Mouse (Mus musculus): Measurements from ENCODE around the gene Cldn14. TPM values are rescaled to one million over a fixed set of nuclear protein-coding genes. Genes with fewer than 3 reads are reported as not detected.

The Cldn14 gene
- polyA plus RNA-seq (2012; rRNA removed) (1.0 and 1.2 TPM in 2 replicates), polyA plus RNA-seq (2014; fragmentation: Nextera tagmentation; extraction: Ambion mirVana) (1.2 and 2.3 TPM in 2 replicates)

DNA sequence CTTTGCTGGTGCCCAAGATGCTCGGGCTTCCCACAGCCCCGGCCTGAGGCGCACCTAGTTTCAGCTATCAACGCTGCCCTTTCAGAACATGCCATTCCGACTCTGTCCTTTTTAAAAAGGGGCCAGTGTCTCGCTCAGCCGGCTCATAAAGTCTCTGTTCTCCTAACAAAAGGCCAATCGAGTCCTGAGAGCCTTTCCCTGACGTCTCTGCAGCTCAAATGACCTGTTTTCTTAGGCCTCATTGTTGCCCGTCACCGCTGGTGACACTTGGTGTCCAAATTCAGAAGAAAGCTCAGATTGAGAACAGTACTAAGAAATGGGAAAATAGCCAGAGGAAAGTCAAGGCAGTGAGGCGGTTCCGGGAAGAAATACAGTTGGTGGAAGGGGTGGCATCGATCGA lies at the start of gene Cldn14:
Gene Cldn14 (minus strand): TSS at position 101 of the 400 bp plus-strand sequence.
- Histone ChIP-seq H3K4me1 (replicated peaks; ENCODE audit: control insufficient read depth in 2 of 2, insufficient read depth in 2 of 2, low read length in 1 of 2) (peaks cover 0 to 5% of the 10 kb centered on the region in 2 experiments; a peak in 1 of 4 replicates), H3K9me3 (ENCODE audit: control insufficient read depth, low read length) (no peaks in the 10 kb centered on the region), H3K27me3 (ENCODE audit: control insufficient read depth, insufficient read depth, low read length) (no peaks in the 10 kb centered on the region), H3K27ac (no peak within 1 kb of the TSS), H3K36me3 (replicated peaks; ENCODE audit: control insufficient read depth, insufficient read depth, low read depth) (no peaks in the 10 kb centered on the region), H3K9ac (replicated peaks) (no peak within 1 kb of the TSS), H3K4me3 (ENCODE audit: insufficient read depth in 1 of 2, low read depth in 2 of 2, low read length in 2 of 2) (no peak within 1 kb of the TSS), H3K4me2 (ENCODE audit: low read depth) (no peak within 1 kb of the TSS)
- no peak for ATAC-seq (ENCODE audit: insufficient read depth)
- TF ChIP-seq CTCF (IDR thresholded peaks at IDR 0.05; ENCODE audit: low read depth) (no peak), EP300 (IDR thresholded peaks at IDR 0.05; ENCODE audit: low read depth) (no peak)
- 67% methylated on average over 15 of the region's 15 CpGs for WGBS (ENCODE audit: insufficient replicate concordance)
- no peak for DNase-seq (ENCODE audit: low read depth in 3 of 3, low spot score in 3 of 3)

DNA sequence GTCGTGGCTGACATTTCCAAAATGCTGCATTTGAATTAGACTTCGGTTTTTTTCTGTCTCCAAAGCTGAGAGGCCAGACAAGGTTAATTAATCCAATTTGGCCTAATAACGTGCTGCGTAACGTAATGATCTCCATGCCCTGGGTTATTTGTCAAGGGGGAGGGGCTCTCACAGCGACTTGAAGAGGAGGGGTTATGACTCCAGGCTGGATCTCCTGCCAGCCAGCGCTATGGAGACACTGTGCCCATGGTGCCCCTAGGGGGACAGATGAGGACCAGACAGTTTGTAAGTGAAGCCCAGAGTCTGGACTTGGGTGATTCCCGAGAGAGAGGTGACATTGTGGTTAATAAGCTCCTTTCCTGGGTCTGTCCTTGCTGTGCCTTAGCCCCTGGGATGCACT lies 46.9 kb upstream of the Cldn14 start:
- no peak overlapping the region for H3K4me3 ChIP-seq (ENCODE audit: insufficient read depth in 1 of 2, low read depth in 2 of 2, low read length in 2 of 2)
- ATAC-seq (ENCODE audit: insufficient read depth) (no peak), DNase-seq (ENCODE audit: low read depth in 3 of 3, low spot score in 3 of 3) (no peak)
- no peaks in the 10 kb centered on the region for H3K27me3 ChIP-seq (ENCODE audit: control insufficient read depth, insufficient read depth, low read length)
- H3K9ac ChIP-seq (replicated peaks) = no peak overlapping the region
- H3K9me3 ChIP-seq (ENCODE audit: control insufficient read depth, low read length) = no peaks in the 10 kb centered on the region
- no peaks in the 10 kb centered on the region for H3K4me1 ChIP-seq (replicated peaks; ENCODE audit: control insufficient read depth in 2 of 2, insufficient read depth in 2 of 2, low read length in 1 of 2)
- no peak for TF ChIP-seq EP300 (IDR thresholded peaks at IDR 0.05; ENCODE audit: low read depth)
- no peak overlapping the region for H3K4me2 ChIP-seq (ENCODE audit: low read depth)
- no peaks in the 10 kb centered on the region for H3K36me3 ChIP-seq (replicated peaks; ENCODE audit: control insufficient read depth, insufficient read depth, low read depth)
- H3K27ac ChIP-seq = no peak overlapping the region
- 62% methylated on average over 8 of the region's 8 CpGs for WGBS (ENCODE audit: insufficient replicate concordance)

DNA sequence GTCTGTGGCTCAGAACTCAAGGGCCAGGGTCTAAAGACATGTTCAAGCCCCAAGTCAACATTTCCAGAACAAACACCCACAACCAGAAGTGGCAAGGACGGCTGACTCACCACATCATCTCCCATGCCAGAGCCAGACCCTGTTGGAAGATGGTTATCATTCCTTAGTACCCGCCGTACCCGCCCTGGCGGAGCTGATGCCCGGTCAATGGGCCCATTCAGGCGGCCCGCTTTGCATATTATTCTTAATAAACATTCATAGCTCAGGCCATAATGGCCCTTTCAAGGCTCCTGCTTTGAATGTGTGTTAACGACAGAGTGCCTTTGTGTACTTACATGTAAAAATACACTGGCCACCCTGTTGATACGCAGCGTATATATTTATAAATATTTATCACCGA lies 46.5 kb upstream of the Cldn14 start:
- H3K4me1 ChIP-seq (replicated peaks; ENCODE audit: control insufficient read depth in 2 of 2, insufficient read depth in 2 of 2, low read length in 1 of 2) = no peaks in the 10 kb centered on the region
- ATAC-seq (ENCODE audit: insufficient read depth) (no peak), DNase-seq (ENCODE audit: low read depth in 3 of 3, low spot score in 3 of 3) (no peak)
- H3K9ac ChIP-seq (replicated peaks) = no peak overlapping the region
- no peaks in the 10 kb centered on the region for H3K27me3 ChIP-seq (ENCODE audit: control insufficient read depth, insufficient read depth, low read length)
- H3K9me3 ChIP-seq (ENCODE audit: control insufficient read depth, low read length) = no peaks in the 10 kb centered on the region
- H3K4me3 ChIP-seq (ENCODE audit: insufficient read depth in 1 of 2, low read depth in 2 of 2, low read length in 2 of 2) = no peak overlapping the region
- WGBS (ENCODE audit: insufficient replicate concordance) = 80% methylated on average over 12 of the region's 12 CpGs
- no peaks in the 10 kb centered on the region for H3K36me3 ChIP-seq (replicated peaks; ENCODE audit: control insufficient read depth, insufficient read depth, low read depth)
- no peak overlapping the region for H3K4me2 ChIP-seq (ENCODE audit: low read depth)
- no peak overlapping the region for H3K27ac ChIP-seq
- TF ChIP-seq CTCF (IDR thresholded peaks at IDR 0.05; ENCODE audit: low read depth) = no peak
- TF ChIP-seq EP300 (IDR thresholded peaks at IDR 0.05; ENCODE audit: low read depth) = no peak

DNA sequence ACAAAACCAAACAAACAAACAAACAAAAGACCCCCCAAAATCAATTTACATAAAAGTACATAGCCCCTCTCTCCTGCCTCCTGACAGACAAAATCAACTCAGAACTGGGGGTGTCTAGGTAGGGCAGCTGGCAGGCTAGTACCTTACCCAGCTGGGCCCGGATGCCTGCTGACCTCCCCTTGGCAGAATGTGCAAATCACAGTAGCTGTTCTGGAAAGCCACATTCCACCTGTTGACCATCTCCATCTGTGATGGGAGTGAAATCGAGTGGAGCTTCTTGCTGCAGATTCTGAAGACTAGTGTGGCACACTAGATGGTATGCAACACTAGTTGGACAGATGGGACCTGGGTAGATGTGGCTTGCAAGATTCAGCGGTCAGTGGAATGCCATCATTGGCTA lies 41.7 kb upstream of the Cldn14 start:
- no peaks in the 10 kb centered on the region for H3K27me3 ChIP-seq (ENCODE audit: control insufficient read depth, insufficient read depth, low read length)
- TF ChIP-seq EP300 (IDR thresholded peaks at IDR 0.05; ENCODE audit: low read depth) (no peak), CTCF (IDR thresholded peaks at IDR 0.05; ENCODE audit: low read depth) (no peak)
- no peaks in the 10 kb centered on the region for H3K9me3 ChIP-seq (ENCODE audit: control insufficient read depth, low read length)
- H3K36me3 ChIP-seq (replicated peaks; ENCODE audit: control insufficient read depth, insufficient read depth, low read depth) = no peaks in the 10 kb centered on the region
- DNase-seq (ENCODE audit: low read depth in 3 of 3, low spot score in 3 of 3) = no peak
- H3K9ac ChIP-seq (replicated peaks) = no peak overlapping the region
- no peak overlapping the region for H3K4me3 ChIP-seq (ENCODE audit: insufficient read depth in 1 of 2, low read depth in 2 of 2, low read length in 2 of 2)
- no peak overlapping the region for H3K27ac ChIP-seq
- 62% methylated on average over 3 of the region's 3 CpGs for WGBS (ENCODE audit: insufficient replicate concordance)
- no peak overlapping the region for H3K4me2 ChIP-seq (ENCODE audit: low read depth)
- no peak for ATAC-seq (ENCODE audit: insufficient read depth)
- no peaks in the 10 kb centered on the region for H3K4me1 ChIP-seq (replicated peaks; ENCODE audit: control insufficient read depth in 2 of 2, insufficient read depth in 2 of 2, low read length in 1 of 2)

DNA sequence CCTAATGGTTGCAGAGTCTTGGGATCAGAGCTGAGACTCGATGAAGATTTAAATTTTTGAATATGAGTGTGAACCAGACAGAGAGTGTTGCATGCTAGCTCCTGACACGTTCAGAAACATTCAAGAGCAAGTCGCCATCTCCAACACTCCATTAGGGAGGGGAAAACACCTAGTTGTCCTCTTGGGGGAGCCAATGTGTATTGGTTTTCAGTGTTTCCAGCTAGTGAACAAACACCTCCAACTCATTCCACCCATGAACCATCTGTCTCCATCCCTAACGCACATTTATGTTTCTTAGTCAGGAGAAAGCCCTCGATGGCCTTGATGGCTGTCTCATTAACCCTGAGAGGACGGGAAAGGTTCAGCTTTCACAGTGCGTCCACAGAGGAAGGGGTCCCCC lies 36.4 kb upstream of the Cldn14 start:
- WGBS (ENCODE audit: insufficient replicate concordance) = 24% methylated on average over 7 of the region's 7 CpGs
- H3K36me3 ChIP-seq (replicated peaks; ENCODE audit: control insufficient read depth, insufficient read depth, low read depth) = no peaks in the 10 kb centered on the region
- DNase-seq (ENCODE audit: low read depth in 3 of 3, low spot score in 3 of 3) (no peak), ATAC-seq (ENCODE audit: insufficient read depth) (no peak)
- no peaks in the 10 kb centered on the region for H3K9me3 ChIP-seq (ENCODE audit: control insufficient read depth, low read length)
- TF ChIP-seq CTCF (IDR thresholded peaks at IDR 0.05; ENCODE audit: low read depth) (no peak), EP300 (IDR thresholded peaks at IDR 0.05; ENCODE audit: low read depth) (no peak)
- H3K4me3 ChIP-seq (ENCODE audit: insufficient read depth in 1 of 2, low read depth in 2 of 2, low read length in 2 of 2) = no peak overlapping the region
- no peak overlapping the region for H3K27ac ChIP-seq
- H3K4me1 ChIP-seq (replicated peaks; ENCODE audit: control insufficient read depth in 2 of 2, insufficient read depth in 2 of 2, low read length in 1 of 2) = no peaks in the 10 kb centered on the region
- H3K27me3 ChIP-seq (ENCODE audit: control insufficient read depth, insufficient read depth, low read length) = peaks cover 2% of the 10 kb centered on the region
- H3K4me2 ChIP-seq (ENCODE audit: low read depth) = no peak overlapping the region
- H3K9ac ChIP-seq (replicated peaks) = no peak overlapping the region

Data from liver, embryonic 14.5 days (tissue).